Mouse (Mus musculus) bone marrow macrophage, adult 2 months (primary cell): ENCODE data around the gene BC049715.

Source experiments
- CTCF ChIP-seq: IDR thresholded peaks from 2 replicates; pipeline ENCODE4 v1.5.1; 2012; ENCODE audit warnings: low read depth, mild to moderate bottlenecking, low read length, moderate library complexity
- POLR2A ChIP-seq: IDR thresholded peaks from 2 replicates; pipeline ENCODE4 v1.6.1; 2012; ENCODE audit warnings: mild to moderate bottlenecking, low read depth, low read length, borderline replicate concordance

DNA sequence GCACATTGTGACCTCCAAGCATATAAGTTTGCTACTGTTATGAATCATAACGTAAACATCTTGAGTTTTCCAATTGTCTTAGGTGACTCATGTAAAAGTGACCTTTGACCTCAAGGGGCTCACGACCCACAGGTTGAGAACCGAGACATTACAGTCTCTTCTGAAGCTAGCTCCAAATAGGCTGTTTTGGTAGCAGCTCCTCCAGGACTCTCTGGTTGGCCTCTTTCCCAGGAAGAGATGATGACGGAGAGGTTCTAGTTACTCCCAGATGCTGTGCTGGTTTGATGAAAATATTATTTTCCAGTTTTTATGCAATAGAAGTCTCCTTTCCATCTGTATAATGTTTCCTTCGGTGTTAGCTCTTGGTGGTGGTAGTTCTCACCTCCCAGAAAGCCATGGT is 41.5 kb downstream of the BC049715 start:
- TF ChIP-seq POLR2A: no peak
- TF ChIP-seq CTCF: no peak
